Mouse (Mus musculus): ENCODE measurements around the gene Vmn2r52. TPM values are rescaled to one million over a fixed set of nuclear protein-coding genes. Genes with fewer than 3 reads are reported as not detected.
"Not testable (repeated sequence)": the region's sequence is repeated elsewhere in the genome, so short reads cannot be mapped to it uniquely, and the experiment has no call there.

The Vmn2r52 gene
- polyA plus RNA-seq (2015; fragmentation: Nextera tagmentation; extraction: Ambion mirVana) = not detected in 2 replicates

- Histone ChIP-seq H3K4me1 (ENCODE audit: control insufficient read depth, insufficient read depth, low read depth, low read length) (no peaks in the 10 kb centered on the region), H3K9me3 (ENCODE audit: control insufficient read depth, low read length) (peaks cover 5% of the 10 kb centered on the region), H3K9ac (ENCODE audit: low read depth, low read length) (no peak within 1 kb of the TSS), H3K4me3 (ENCODE audit: low read length) (no peak within 1 kb of the TSS), H3K36me3 (ENCODE audit: control insufficient read depth, insufficient read depth, low read length) (no peaks in the 10 kb centered on the region), H3K27me3 (replicated peaks; ENCODE audit: control insufficient read depth, insufficient read depth, low read length) (no peaks in the 10 kb centered on the region), H3K27ac (ENCODE audit: low read depth, low read length) (no peak within 1 kb of the TSS), H3K4me2 (ENCODE audit: low read length) (no peak within 1 kb of the TSS)
- no peak for ATAC-seq
- WGBS = 89% methylated on average over 1 of the region's 1 CpGs
These were observed at the start of gene Vmn2r52 for GRCm38 (mm10) chr7:10176473-10176872. Vmn2r52 (minus strand) TSS chr7:10176573.

GRCm38 (mm10) chr7:10105641-10106040 is 70.7 kb downstream of the Vmn2r52 start, which contains the start of gene Vmn2r51:
Vmn2r51 (minus strand) TSS chr7:10105741.
- WGBS = 53% methylated on average over 1 of the region's 1 CpGs
- not testable (repeated sequence) for H3K4me1 ChIP-seq (ENCODE audit: control insufficient read depth, insufficient read depth, low read depth, low read length); H3K27me3 ChIP-seq (replicated peaks; ENCODE audit: control insufficient read depth, insufficient read depth, low read length); H3K4me2 ChIP-seq (ENCODE audit: low read length); H3K9me3 ChIP-seq (ENCODE audit: control insufficient read depth, low read length); H3K27ac ChIP-seq (ENCODE audit: low read depth, low read length); H3K9ac ChIP-seq (ENCODE audit: low read depth, low read length); H3K36me3 ChIP-seq (ENCODE audit: control insufficient read depth, insufficient read depth, low read length); ATAC-seq; H3K4me3 ChIP-seq (ENCODE audit: low read length)

Other genes with a start within 250 kb of the Vmn2r52 start
- gene Vmn2r48, start 223.0 kb downstream of the Vmn2r52 start, polyA plus RNA-seq (2015; fragmentation: Nextera tagmentation; extraction: Ambion mirVana) = not detected in 2 replicates
- gene Vmn2r49, start 184.3 kb downstream of the Vmn2r52 start, polyA plus RNA-seq (2015; fragmentation: Nextera tagmentation; extraction: Ambion mirVana) = not detected in 2 replicates
- gene Vmn2r50, start 123.3 kb downstream of the Vmn2r52 start, polyA plus RNA-seq (2015; fragmentation: Nextera tagmentation; extraction: Ambion mirVana) = not detected in 2 replicates
- gene Vmn2r51, start 70.8 kb downstream of the Vmn2r52 start, polyA plus RNA-seq (2015; fragmentation: Nextera tagmentation; extraction: Ambion mirVana) = not detected in 2 replicates
- not detected in 2 replicates for gene Vmn1r66, start 101.4 kb upstream of the Vmn2r52 start, polyA plus RNA-seq (2015; fragmentation: Nextera tagmentation; extraction: Ambion mirVana)